Mouse (Mus musculus): ENCODE measurements around the gene Fbxo42. TPM values are rescaled to one million over a fixed set of nuclear protein-coding genes. Genes with fewer than 3 reads are reported as not detected.
A peak's percentile ranks its signal among the peaks of the same experiment; 100 is the strongest.

The Fbxo42 gene
- polyA plus RNA-seq, 1 experiment from 2014 or later = 15.7 TPM

DNA sequence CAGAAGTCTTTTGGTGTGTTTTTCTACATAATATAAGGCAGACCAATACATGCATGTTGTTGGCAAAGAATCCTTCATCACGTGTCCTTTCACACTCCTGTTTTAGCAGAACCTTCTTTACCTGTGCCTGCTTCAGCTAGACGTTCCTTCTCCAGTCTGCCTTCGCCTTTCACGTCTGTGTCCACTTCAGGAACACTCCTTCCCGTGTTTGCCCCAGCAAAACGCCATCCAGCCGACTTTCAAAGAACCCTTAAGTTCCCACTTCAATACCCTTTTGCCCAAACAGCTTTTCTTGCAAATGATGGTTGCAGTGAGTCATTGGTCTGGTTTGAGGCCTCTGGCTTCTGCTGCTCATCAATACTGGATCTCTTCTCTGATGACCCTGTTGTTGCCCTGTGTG lies 43.6 kb downstream of the Fbxo42 start:
- no peak overlapping the region for H3K4me2 ChIP-seq (ENCODE audit: low read length)
- no peaks in the 10 kb centered on the region for H3K27me3 ChIP-seq (ENCODE audit: control insufficient read depth, insufficient read depth, low read length)
- H3K36me3 ChIP-seq (ENCODE audit: control insufficient read depth, insufficient read depth, low read length) = peaks cover 50% of the 10 kb centered on the region
- peaks cover 2 to 11% of the 10 kb centered on the region in 2 experiments for H3K4me1 ChIP-seq (ENCODE audit: control insufficient read depth in 2 of 2, insufficient read depth in 2 of 2, low read length in 2 of 2)
- H3K9me3 ChIP-seq (ENCODE audit: control insufficient read depth, low read length) = no peaks in the 10 kb centered on the region
- no peak overlapping the region for H3K9ac ChIP-seq (ENCODE audit: low read length)
- no peak for ATAC-seq (ENCODE audit: insufficient number of reproducible peaks, insufficient read depth, low FRiP score, low read depth)
- no peak overlapping the region for H3K27ac ChIP-seq (replicated peaks in 1 of 2; ENCODE audit: control insufficient read depth in 1 of 2, insufficient read depth in 1 of 2, low read depth in 2 of 2, low read length in 2 of 2)
- WGBS = 86% methylated on average over 7 of the region's 7 CpGs
- H3K4me3 ChIP-seq (ENCODE audit: control insufficient read depth in 1 of 2, insufficient read depth in 1 of 2, low read depth in 1 of 2, low read length in 2 of 2) = no peak overlapping the region

DNA sequence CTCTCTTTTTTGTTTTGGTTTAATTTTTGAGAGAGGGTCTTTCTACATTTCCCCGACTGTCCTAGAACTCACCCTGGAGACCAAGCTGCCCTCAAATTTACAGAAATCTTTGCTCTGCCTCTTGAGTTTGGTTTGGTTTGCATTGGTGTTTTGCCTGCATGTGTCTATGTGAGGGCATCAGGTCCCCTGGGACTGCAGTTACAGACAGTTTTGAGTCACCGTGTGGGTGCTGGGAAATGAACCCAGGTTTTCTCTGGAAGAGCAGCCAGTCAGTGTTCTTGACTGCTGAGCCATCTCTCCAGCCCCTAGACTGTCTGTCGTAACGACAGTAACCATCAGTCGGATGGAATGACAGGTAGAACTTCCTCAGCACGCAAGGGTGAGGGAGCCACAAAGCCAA lies 46.8 kb downstream of the Fbxo42 start:
- ATAC-seq (ENCODE audit: insufficient number of reproducible peaks, insufficient read depth, low FRiP score, low read depth) = no peak
- no peak overlapping the region for H3K4me2 ChIP-seq (ENCODE audit: low read length)
- no peak overlapping the region for H3K9ac ChIP-seq (ENCODE audit: low read length)
- WGBS = 87% methylated on average over 6 of the region's 6 CpGs
- no peaks in the 10 kb centered on the region for H3K9me3 ChIP-seq (ENCODE audit: control insufficient read depth, low read length)
- no peak overlapping the region for H3K4me3 ChIP-seq (ENCODE audit: control insufficient read depth in 1 of 2, insufficient read depth in 1 of 2, low read depth in 1 of 2, low read length in 2 of 2)
- H3K27ac ChIP-seq (replicated peaks in 1 of 2; ENCODE audit: control insufficient read depth in 1 of 2, insufficient read depth in 1 of 2, low read depth in 2 of 2, low read length in 2 of 2) = no peak overlapping the region
- no peaks in the 10 kb centered on the region for H3K27me3 ChIP-seq (ENCODE audit: control insufficient read depth, insufficient read depth, low read length)
- H3K36me3 ChIP-seq (ENCODE audit: control insufficient read depth, insufficient read depth, low read length) = peaks cover 80% of the 10 kb centered on the region
- no peaks in the 10 kb centered on the region for H3K4me1 ChIP-seq (ENCODE audit: control insufficient read depth in 2 of 2, insufficient read depth in 2 of 2, low read length in 2 of 2)

DNA sequence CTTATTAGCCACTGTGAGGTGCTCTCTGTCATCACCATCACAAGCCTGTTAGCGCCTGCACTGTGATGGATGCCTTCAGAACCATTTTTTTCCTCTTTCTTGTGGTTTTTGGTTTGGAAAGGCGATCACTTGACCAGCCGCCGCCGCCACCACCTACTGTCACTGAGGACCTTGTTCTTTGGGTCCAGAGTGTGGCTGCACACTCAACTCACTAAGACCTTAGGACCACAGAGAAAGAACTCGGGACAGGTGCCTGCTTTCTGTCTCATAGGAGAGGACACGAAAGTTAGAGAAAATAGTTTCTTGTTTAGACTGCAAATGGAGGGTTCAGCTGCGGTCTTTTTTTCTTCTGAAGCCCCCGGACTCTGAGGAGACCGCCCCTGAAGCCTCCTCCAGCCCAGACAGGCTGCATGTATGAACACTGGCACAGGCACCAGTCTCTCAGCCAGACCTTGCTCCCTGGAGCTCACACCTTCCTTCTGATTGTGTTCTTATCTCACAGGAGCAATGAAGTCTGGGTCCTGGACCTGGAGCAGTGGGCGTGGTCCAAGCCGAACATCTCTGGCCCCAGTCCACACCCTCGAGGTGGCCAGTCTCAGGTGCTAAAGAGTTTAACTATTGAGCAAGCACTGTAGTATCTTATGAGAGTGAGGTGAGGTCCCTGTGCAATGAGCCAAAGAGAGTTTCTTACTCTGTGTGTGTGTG lies 49.4 kb downstream of the Fbxo42 start:
- Histone ChIP-seq H3K9ac (ENCODE audit: low read length) (no peak overlapping the region), H3K4me1 (ENCODE audit: control insufficient read depth in 2 of 2, insufficient read depth in 2 of 2, low read length in 2 of 2) (peaks cover 0 to 4% of the 10 kb centered on the region in 2 experiments; a peak in 1 of 4 replicates), H3K27ac (replicated peaks in 1 of 2; ENCODE audit: control insufficient read depth in 1 of 2, insufficient read depth in 1 of 2, low read depth in 2 of 2, low read length in 2 of 2) (no peak overlapping the region), H3K4me2 (ENCODE audit: low read length) (no peak overlapping the region), H3K9me3 (ENCODE audit: control insufficient read depth, low read length) (no peaks in the 10 kb centered on the region), H3K4me3 (ENCODE audit: control insufficient read depth in 1 of 2, insufficient read depth in 1 of 2, low read depth in 1 of 2, low read length in 2 of 2) (no peak overlapping the region), H3K27me3 (ENCODE audit: control insufficient read depth, insufficient read depth, low read length) (no peaks in the 10 kb centered on the region), H3K36me3 (ENCODE audit: control insufficient read depth, insufficient read depth, low read length) (peaks cover 86% of the 10 kb centered on the region)
- no peak for ATAC-seq (ENCODE audit: insufficient number of reproducible peaks, insufficient read depth, low FRiP score, low read depth)
- WGBS = 98% methylated on average over 13 of the region's 13 CpGs

DNA sequence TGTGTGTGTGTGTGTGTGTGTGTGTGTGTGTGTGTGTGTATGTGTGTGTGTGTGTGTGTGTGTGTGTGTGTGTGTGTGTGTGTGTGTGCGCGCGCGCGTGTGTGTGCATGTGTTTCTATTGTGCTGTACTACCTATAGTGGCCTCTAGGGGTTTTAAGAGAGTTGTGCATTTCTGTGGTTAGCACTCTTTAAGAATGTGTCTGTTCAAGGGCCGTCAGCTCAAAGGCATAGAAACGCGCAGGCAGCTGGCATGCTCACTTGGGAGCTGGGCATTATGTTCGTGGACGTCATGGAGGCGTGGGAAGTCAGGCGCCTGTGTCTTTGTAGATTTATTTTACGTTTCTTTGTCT lies 49.9 kb downstream of the Fbxo42 start:
- H3K4me1 ChIP-seq (ENCODE audit: control insufficient read depth in 2 of 2, insufficient read depth in 2 of 2, low read length in 2 of 2) = peaks cover 0 to 4% of the 10 kb centered on the region in 2 experiments; a peak in 1 of 4 replicates
- no peak overlapping the region for H3K4me3 ChIP-seq (ENCODE audit: control insufficient read depth in 1 of 2, insufficient read depth in 1 of 2, low read depth in 1 of 2, low read length in 2 of 2)
- H3K27me3 ChIP-seq (ENCODE audit: control insufficient read depth, insufficient read depth, low read length) = no peaks in the 10 kb centered on the region
- ATAC-seq (ENCODE audit: insufficient number of reproducible peaks, insufficient read depth, low FRiP score, low read depth) = no peak
- H3K36me3 ChIP-seq (ENCODE audit: control insufficient read depth, insufficient read depth, low read length) = peaks cover 86% of the 10 kb centered on the region
- H3K4me2 ChIP-seq (ENCODE audit: low read length) = no peak overlapping the region
- no peaks in the 10 kb centered on the region for H3K9me3 ChIP-seq (ENCODE audit: control insufficient read depth, low read length)
- H3K27ac ChIP-seq (replicated peaks in 1 of 2; ENCODE audit: control insufficient read depth in 1 of 2, insufficient read depth in 1 of 2, low read depth in 2 of 2, low read length in 2 of 2) = no peak overlapping the region
- H3K9ac ChIP-seq (ENCODE audit: low read length) = no peak overlapping the region
- WGBS = 85% methylated on average over 13 of the region's 13 CpGs

DNA sequence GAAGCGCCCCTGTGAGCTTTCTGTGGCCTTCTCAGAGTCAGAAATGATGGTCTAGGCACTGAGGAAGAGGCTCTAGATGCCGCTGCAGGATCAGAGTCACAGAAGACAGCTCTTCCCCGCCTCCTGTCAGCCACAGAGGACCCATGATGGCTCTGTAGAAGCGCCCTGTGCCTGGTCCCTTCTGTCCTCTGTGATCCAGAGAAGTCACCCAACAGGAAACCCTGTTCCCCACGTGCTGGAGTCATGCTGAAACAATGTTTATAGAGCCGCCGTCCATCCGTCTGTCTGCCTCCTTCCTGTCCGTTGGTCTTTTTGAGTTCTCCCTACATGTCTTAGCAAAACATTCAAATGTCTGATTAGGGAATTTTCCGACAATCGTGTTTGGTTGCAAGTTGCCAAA lies 53.2 kb downstream of the Fbxo42 start:
- no peak overlapping the region for H3K4me3 ChIP-seq (ENCODE audit: control insufficient read depth in 1 of 2, insufficient read depth in 1 of 2, low read depth in 1 of 2, low read length in 2 of 2)
- peaks cover 65% of the 10 kb centered on the region for H3K36me3 ChIP-seq (ENCODE audit: control insufficient read depth, insufficient read depth, low read length)
- peaks cover 4 to 8% of the 10 kb centered on the region in 2 experiments; a peak in 1 of 4 replicates for H3K4me1 ChIP-seq (ENCODE audit: control insufficient read depth in 2 of 2, insufficient read depth in 2 of 2, low read length in 2 of 2)
- ATAC-seq (ENCODE audit: insufficient number of reproducible peaks, insufficient read depth, low FRiP score, low read depth) = 0 out of 2 replicates have a peak, but pooled peaks have one; percentile 26
- H3K27ac ChIP-seq (replicated peaks in 1 of 2; ENCODE audit: control insufficient read depth in 1 of 2, insufficient read depth in 1 of 2, low read depth in 2 of 2, low read length in 2 of 2) = peak overlapping the region; percentile 49 to 53; a peak in 2 of 4 replicates
- H3K9me3 ChIP-seq (ENCODE audit: control insufficient read depth, low read length) = no peaks in the 10 kb centered on the region
- no peak overlapping the region for H3K9ac ChIP-seq (ENCODE audit: low read length)
- H3K4me2 ChIP-seq (ENCODE audit: low read length) = no peak overlapping the region
- WGBS = 70% methylated on average over 11 of the region's 11 CpGs
- H3K27me3 ChIP-seq (ENCODE audit: control insufficient read depth, insufficient read depth, low read length) = no peaks in the 10 kb centered on the region

DNA sequence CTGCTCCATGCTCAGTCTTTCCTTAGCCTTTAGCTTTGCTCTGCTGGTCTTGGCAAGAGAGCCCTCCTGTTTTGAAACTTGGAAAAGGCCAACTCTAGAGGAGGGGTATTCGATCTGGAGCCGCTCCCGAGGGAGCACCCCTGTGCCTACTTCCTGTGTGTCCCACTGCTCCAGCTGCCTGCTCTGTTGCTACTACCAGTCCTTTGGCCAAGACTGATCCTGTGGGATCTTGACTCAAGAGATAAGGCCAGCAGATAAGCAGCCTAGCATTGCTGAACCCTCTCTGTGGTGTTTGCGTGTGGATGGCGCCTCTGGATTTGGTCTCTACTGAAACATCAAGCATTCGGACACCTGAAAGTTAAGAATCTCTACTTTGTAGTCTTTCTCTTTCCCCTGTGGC lies 54.5 kb downstream of the Fbxo42 start:
- Histone ChIP-seq H3K4me1 (ENCODE audit: control insufficient read depth in 2 of 2, insufficient read depth in 2 of 2, low read length in 2 of 2) (peaks cover 4 to 8% of the 10 kb centered on the region in 2 experiments; a peak in 1 of 4 replicates), H3K9me3 (ENCODE audit: control insufficient read depth, low read length) (no peaks in the 10 kb centered on the region), H3K4me2 (ENCODE audit: low read length) (no peak overlapping the region), H3K27ac (replicated peaks in 1 of 2; ENCODE audit: control insufficient read depth in 1 of 2, insufficient read depth in 1 of 2, low read depth in 2 of 2, low read length in 2 of 2) (no peak overlapping the region), H3K36me3 (ENCODE audit: control insufficient read depth, insufficient read depth, low read length) (peaks cover 52% of the 10 kb centered on the region), H3K4me3 (ENCODE audit: control insufficient read depth in 1 of 2, insufficient read depth in 1 of 2, low read depth in 1 of 2, low read length in 2 of 2) (no peak overlapping the region), H3K27me3 (ENCODE audit: control insufficient read depth, insufficient read depth, low read length) (no peaks in the 10 kb centered on the region), H3K9ac (ENCODE audit: low read length) (no peak overlapping the region)
- 82% methylated on average over 6 of the region's 6 CpGs for WGBS
- ATAC-seq (ENCODE audit: insufficient number of reproducible peaks, insufficient read depth, low FRiP score, low read depth) = no peak

DNA sequence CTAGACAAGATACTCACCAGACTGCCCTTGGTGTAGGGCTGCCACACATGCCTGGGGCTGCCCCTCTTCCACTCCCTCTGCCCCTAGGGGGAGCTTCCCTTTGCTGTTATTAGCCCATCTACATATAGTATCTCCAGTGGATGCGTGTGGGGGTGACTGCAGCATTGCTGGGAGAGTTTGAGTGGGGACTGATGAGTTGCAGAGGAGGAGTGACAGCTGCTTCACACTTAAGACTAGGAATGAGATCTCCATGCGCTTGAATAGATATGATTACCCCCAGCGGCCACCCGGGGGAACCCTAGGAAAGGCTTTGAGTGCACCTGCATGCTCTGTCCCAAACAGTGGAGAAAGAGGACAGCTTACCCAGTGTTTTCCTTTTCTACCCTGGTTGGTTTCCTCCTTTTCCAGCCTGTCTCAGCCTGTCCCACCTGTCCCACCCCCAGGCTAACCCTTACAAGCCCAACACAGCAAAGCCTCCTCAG lies 56.9 kb downstream of the Fbxo42 start:
- H3K4me2 ChIP-seq (ENCODE audit: low read length) = no peak overlapping the region
- H3K4me3 ChIP-seq (ENCODE audit: control insufficient read depth in 1 of 2, insufficient read depth in 1 of 2, low read depth in 1 of 2, low read length in 2 of 2) = no peak overlapping the region
- 36% methylated on average over 4 of the region's 4 CpGs for WGBS
- no peak overlapping the region for H3K9ac ChIP-seq (ENCODE audit: low read length)
- no peaks in the 10 kb centered on the region for H3K9me3 ChIP-seq (ENCODE audit: control insufficient read depth, low read length)
- H3K27me3 ChIP-seq (ENCODE audit: control insufficient read depth, insufficient read depth, low read length) = no peaks in the 10 kb centered on the region
- no peak overlapping the region for H3K27ac ChIP-seq (replicated peaks in 1 of 2; ENCODE audit: control insufficient read depth in 1 of 2, insufficient read depth in 1 of 2, low read depth in 2 of 2, low read length in 2 of 2)
- H3K36me3 ChIP-seq (ENCODE audit: control insufficient read depth, insufficient read depth, low read length) = peaks cover 31% of the 10 kb centered on the region
- H3K4me1 ChIP-seq (ENCODE audit: control insufficient read depth in 2 of 2, insufficient read depth in 2 of 2, low read length in 2 of 2) = peaks cover 4 to 8% of the 10 kb centered on the region in 2 experiments; a peak in 1 of 4 replicates
- no peak for ATAC-seq (ENCODE audit: insufficient number of reproducible peaks, insufficient read depth, low FRiP score, low read depth)

DNA sequence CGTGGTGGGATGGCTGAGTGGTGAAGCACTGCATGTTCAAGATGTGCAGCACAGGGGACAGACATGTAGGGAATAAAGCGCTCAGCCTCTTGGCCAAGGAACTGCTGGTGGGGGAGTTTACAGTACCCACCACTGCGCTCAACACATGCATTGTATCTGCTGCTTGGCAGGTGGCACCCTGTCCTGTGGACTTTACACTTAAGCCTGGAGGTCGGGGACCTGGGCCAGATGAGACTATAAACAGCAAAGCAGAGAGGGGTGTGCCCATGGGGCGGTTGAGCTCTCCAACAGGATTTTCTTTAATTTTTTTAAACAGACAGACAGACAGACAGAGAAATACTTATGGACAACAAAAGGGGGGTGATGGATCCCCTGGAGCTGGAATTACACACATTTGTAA lies 59.4 kb downstream of the Fbxo42 start:
- Histone ChIP-seq H3K9me3 (ENCODE audit: control insufficient read depth, low read length) (no peaks in the 10 kb centered on the region), H3K4me2 (ENCODE audit: low read length) (no peak overlapping the region), H3K4me1 (ENCODE audit: control insufficient read depth in 2 of 2, insufficient read depth in 2 of 2, low read length in 2 of 2) (peaks cover 0 to 8% of the 10 kb centered on the region in 2 experiments; a peak in 1 of 4 replicates), H3K27me3 (ENCODE audit: control insufficient read depth, insufficient read depth, low read length) (no peaks in the 10 kb centered on the region), H3K27ac (replicated peaks in 1 of 2; ENCODE audit: control insufficient read depth in 1 of 2, insufficient read depth in 1 of 2, low read depth in 2 of 2, low read length in 2 of 2) (no peak overlapping the region), H3K4me3 (ENCODE audit: control insufficient read depth in 1 of 2, insufficient read depth in 1 of 2, low read depth in 1 of 2, low read length in 2 of 2) (no peak overlapping the region), H3K9ac (ENCODE audit: low read length) (no peak overlapping the region), H3K36me3 (ENCODE audit: control insufficient read depth, insufficient read depth, low read length) (peaks cover 10% of the 10 kb centered on the region)
- whole genome bisulfite sequencing = 92% methylated on average over 5 of the region's 5 CpGs
- ATAC-seq (ENCODE audit: insufficient number of reproducible peaks, insufficient read depth, low FRiP score, low read depth) = no peak
